Mouse (Mus musculus): ENCODE measurements around the gene Zdhhc1. TPM values are rescaled to one million over a fixed set of nuclear protein-coding genes. Genes with fewer than 3 reads are reported as not detected.

Zdhhc1 gene
- total and polyA plus RNA-seq, 3 experiments: 4.9 to 11.5 TPM; not detected in 1

DNA sequence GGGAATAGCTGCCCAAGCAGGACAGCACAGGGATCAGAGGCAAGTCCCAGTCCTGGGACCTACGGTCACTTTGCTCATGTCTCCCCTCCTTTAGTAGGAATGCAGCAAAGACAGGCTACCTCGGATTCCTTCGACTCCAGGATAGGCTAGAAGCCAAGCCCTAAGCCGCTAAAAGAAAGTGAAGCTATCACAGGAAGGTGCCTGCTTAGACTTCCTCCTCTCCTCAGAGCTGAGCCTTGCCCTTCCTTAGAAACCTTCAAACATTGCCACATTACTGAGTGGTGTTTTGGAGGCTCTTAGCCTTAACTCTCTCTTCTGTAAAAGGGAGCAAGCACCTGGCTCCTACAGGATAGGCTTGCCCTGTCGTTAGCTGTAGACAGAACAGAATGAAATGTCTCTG, 22.0 kb downstream of the Zdhhc1 start:
- H3K9ac ChIP-seq (ENCODE audit: control insufficient read depth, low read depth, low read length, poor library complexity, severe bottlenecking): no peak overlapping the region
- H3K9me3 ChIP-seq (replicated peaks; ENCODE audit: insufficient read depth, low read length): no peaks in the 10 kb centered on the region
- no peaks in the 10 kb centered on the region for H3K27me3 ChIP-seq (ENCODE audit: control insufficient read depth in 1 of 2, insufficient read depth in 2 of 2, low read length in 2 of 2)
- H3K4me3 ChIP-seq (ENCODE audit: control insufficient read depth in 1 of 2, insufficient read depth in 1 of 2, low read depth in 2 of 2, low read length in 2 of 2): no peak overlapping the region
- TF ChIP-seq E2F4 (IDR thresholded peaks at IDR 0.05; ENCODE audit: borderline replicate concordance, low read depth, low read length) (no peak), CHD1 (IDR thresholded peaks at IDR 0.05; ENCODE audit: low read depth, low read length) (no peak)
- DNase-seq (ENCODE audit: low read depth, low spot score): no peak
- H3K79me2 ChIP-seq (ENCODE audit: control insufficient read depth, insufficient read depth, low read length, poor library complexity): no peaks in the 10 kb centered on the region
- H3K36me3 ChIP-seq (ENCODE audit: control insufficient read depth in 1 of 2, insufficient read depth in 2 of 2, low read length in 2 of 2): no peaks in the 10 kb centered on the region
- H3K27ac ChIP-seq (ENCODE audit: control insufficient read depth, low read depth, low read length): no peak overlapping the region
- peaks cover 0 to 2% of the 10 kb centered on the region in 2 experiments; a peak in 1 of 4 replicates for H3K4me1 ChIP-seq (ENCODE audit: control insufficient read depth in 1 of 2, insufficient read depth in 2 of 2, low read length in 2 of 2)

DNA sequence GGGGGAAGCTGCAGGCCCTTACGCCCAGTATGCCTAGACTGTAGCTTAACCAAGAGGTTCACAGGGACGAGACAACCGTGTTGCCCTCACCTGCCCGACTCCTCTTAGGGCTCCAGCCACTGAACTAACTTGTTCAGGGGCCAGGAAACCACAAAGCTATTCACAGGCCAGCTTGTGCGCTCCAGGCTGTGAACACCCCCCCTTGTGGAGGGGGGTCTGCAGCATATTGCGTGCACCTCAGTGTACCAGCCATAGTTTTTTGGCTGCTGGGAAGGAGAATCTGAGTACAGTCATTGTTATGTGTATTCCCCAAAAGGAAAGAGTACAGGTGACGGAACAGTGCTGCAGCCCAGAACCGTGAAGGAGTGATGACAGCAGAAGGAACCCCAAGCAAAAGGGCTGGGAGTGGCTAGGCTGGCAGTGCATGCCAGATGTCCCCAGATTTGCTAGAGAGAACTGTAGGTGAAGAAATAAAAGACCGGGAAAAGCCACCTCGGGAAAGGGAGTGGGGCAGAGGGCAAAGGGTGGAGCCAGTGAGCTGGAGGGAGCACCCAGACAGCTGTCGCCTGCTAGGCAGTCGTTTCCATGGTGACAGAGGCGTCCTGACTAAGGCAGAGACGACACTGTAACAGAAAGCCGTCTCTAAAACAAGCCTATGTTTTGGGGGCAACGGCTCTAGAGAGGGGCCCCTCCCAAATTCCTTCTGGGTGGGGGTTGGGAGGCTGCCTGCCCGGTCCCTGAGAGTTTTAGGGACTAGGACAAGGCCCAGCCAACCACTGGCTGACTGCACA, 22.7 kb downstream of the Zdhhc1 start:
- DNase-seq (ENCODE audit: low read depth, low spot score): no peak
- H3K36me3 ChIP-seq (ENCODE audit: control insufficient read depth in 1 of 2, insufficient read depth in 2 of 2, low read length in 2 of 2): no peaks in the 10 kb centered on the region
- H3K4me1 ChIP-seq (ENCODE audit: control insufficient read depth in 1 of 2, insufficient read depth in 2 of 2, low read length in 2 of 2): peaks cover 0 to 3% of the 10 kb centered on the region in 2 experiments; a peak in 1 of 4 replicates
- H3K79me2 ChIP-seq (ENCODE audit: control insufficient read depth, insufficient read depth, low read length, poor library complexity): no peaks in the 10 kb centered on the region
- H3K27me3 ChIP-seq (ENCODE audit: control insufficient read depth in 1 of 2, insufficient read depth in 2 of 2, low read length in 2 of 2): no peaks in the 10 kb centered on the region
- H3K9me3 ChIP-seq (replicated peaks; ENCODE audit: insufficient read depth, low read length): no peaks in the 10 kb centered on the region
- no peak overlapping the region for H3K27ac ChIP-seq (ENCODE audit: control insufficient read depth, low read depth, low read length)
- TF ChIP-seq BHLHE40 (IDR thresholded peaks at IDR 0.05; ENCODE audit: borderline replicate concordance, low read depth, low read length) (no peak), TCF12 (IDR thresholded peaks at IDR 0.05; ENCODE audit: low read depth, low read length) (no peak), SIN3A (IDR thresholded peaks at IDR 0.05; ENCODE audit: low read length) (no peak), RCOR1 (IDR thresholded peaks at IDR 0.05; ENCODE audit: low read depth, low read length) (no peak), UBTF (IDR thresholded peaks at IDR 0.05; ENCODE audit: borderline replicate concordance, insufficient read depth, low read depth, low read length) (no peak), CTCF (IDR thresholded peaks at IDR 0.05 in 2 of 3, conservative IDR thresholded peaks at IDR 0.05 in 1 of 3; ENCODE audit: control insufficient read depth in 1 of 3, insufficient read depth in 1 of 3, low read depth in 2 of 3, low read length in 3 of 3, poor library complexity in 1 of 3, severe bottlenecking in 1 of 3) (no peak), TAL1 (IDR thresholded peaks at IDR 0.05; ENCODE audit: low read length) (no peak), POLR2AphosphoS5 (IDR thresholded peaks at IDR 0.05; ENCODE audit: borderline replicate concordance, low read depth, low read length) (no peak)
- no peak overlapping the region for H3K9ac ChIP-seq (ENCODE audit: control insufficient read depth, low read depth, low read length, poor library complexity, severe bottlenecking)
- no peak overlapping the region for H3K4me3 ChIP-seq (ENCODE audit: control insufficient read depth in 1 of 2, insufficient read depth in 1 of 2, low read depth in 2 of 2, low read length in 2 of 2)

DNA sequence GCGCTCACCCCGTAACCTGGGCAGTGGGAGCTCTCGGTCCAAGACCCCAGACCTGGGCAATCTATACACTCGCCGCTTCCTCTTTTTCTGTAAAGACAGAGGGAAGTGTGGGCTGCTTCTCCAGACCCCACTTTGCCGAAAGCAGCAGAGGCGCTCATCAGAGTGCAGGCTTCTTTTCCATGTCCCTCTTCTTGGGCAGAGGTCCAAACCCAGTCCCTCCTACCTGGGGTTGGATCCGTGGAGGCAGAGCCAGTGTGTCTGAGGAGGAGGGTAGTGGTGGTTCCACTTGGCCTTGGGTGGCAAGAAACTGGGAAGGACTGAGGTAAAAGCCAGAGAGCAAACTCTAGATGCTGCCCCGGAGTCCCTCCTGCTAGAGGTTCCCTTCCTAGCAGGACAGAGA, 23.7 kb downstream of the Zdhhc1 start:
- H3K9ac ChIP-seq (ENCODE audit: control insufficient read depth, low read depth, low read length, poor library complexity, severe bottlenecking): no peak overlapping the region
- H3K4me1 ChIP-seq (ENCODE audit: control insufficient read depth in 1 of 2, insufficient read depth in 2 of 2, low read length in 2 of 2): peaks cover 0 to 3% of the 10 kb centered on the region in 2 experiments; a peak in 1 of 4 replicates
- H3K27ac ChIP-seq (ENCODE audit: control insufficient read depth, low read depth, low read length): no peak overlapping the region
- no peaks in the 10 kb centered on the region for H3K27me3 ChIP-seq (ENCODE audit: control insufficient read depth in 1 of 2, insufficient read depth in 2 of 2, low read length in 2 of 2)
- H3K4me3 ChIP-seq (ENCODE audit: control insufficient read depth in 1 of 2, insufficient read depth in 1 of 2, low read depth in 2 of 2, low read length in 2 of 2): no peak overlapping the region
- no peaks in the 10 kb centered on the region for H3K9me3 ChIP-seq (replicated peaks; ENCODE audit: insufficient read depth, low read length)
- H3K79me2 ChIP-seq (ENCODE audit: control insufficient read depth, insufficient read depth, low read length, poor library complexity): no peaks in the 10 kb centered on the region
- no peak for DNase-seq (ENCODE audit: low read depth, low spot score)
- H3K36me3 ChIP-seq (ENCODE audit: control insufficient read depth in 1 of 2, insufficient read depth in 2 of 2, low read length in 2 of 2): no peaks in the 10 kb centered on the region
- no peak for TF ChIP-seq MEF2A (IDR thresholded peaks at IDR 0.05; ENCODE audit: extremely low read depth, insufficient replicate concordance, low read depth, low read length, poor library complexity, severe bottlenecking)
- no peak for TF ChIP-seq E2F4 (IDR thresholded peaks at IDR 0.05; ENCODE audit: borderline replicate concordance, low read depth, low read length)
- no peak for TF ChIP-seq UBTF (IDR thresholded peaks at IDR 0.05; ENCODE audit: borderline replicate concordance, insufficient read depth, low read depth, low read length)
- no peak for TF ChIP-seq GATA1 (IDR thresholded peaks at IDR 0.05; ENCODE audit: low read depth, low read length)
- no peak for TF ChIP-seq MYB (IDR thresholded peaks at IDR 0.05; ENCODE audit: low read depth, low read length)
- no peak for TF ChIP-seq KAT2A (conservative IDR thresholded peaks at IDR 0.05; ENCODE audit: low read depth, low read length)
- TF ChIP-seq ZMIZ1 (IDR thresholded peaks at IDR 0.05; ENCODE audit: low read depth, low read length): no peak
- TF ChIP-seq JUND (IDR thresholded peaks at IDR 0.05; ENCODE audit: low read depth, low read length): no peak
- TF ChIP-seq MAZ (IDR thresholded peaks at IDR 0.05; ENCODE audit: low read depth, low read length): no peak
- no peak for TF ChIP-seq TBP (IDR thresholded peaks at IDR 0.05; ENCODE audit: low read depth, low read length)
- TF ChIP-seq ZC3H11A (IDR thresholded peaks at IDR 0.05; ENCODE audit: low read depth, low read length): no peak
- no peak for TF ChIP-seq CHD2 (IDR thresholded peaks at IDR 0.05; ENCODE audit: low read length)
- TF ChIP-seq SMC3 (IDR thresholded peaks at IDR 0.05; ENCODE audit: low read depth, low read length): no peak
- no peak for TF ChIP-seq MXI1 (IDR thresholded peaks at IDR 0.05; ENCODE audit: low read depth, low read length)
- TF ChIP-seq ELF1 (IDR thresholded peaks at IDR 0.05; ENCODE audit: low read depth, low read length): no peak
- TF ChIP-seq MAX (IDR thresholded peaks at IDR 0.05; ENCODE audit: low read length): no peak
- no peak for TF ChIP-seq HCFC1 (IDR thresholded peaks at IDR 0.05; ENCODE audit: low read depth, low read length)
- no peak for TF ChIP-seq MYC (IDR thresholded peaks at IDR 0.05; ENCODE audit: low read depth, low read length)

Data from MEL (cell line).